Mouse (Mus musculus): ENCODE measurements around the gene Med16. TPM values are rescaled to one million over a fixed set of nuclear protein-coding genes. Genes with fewer than 3 reads are reported as not detected.

The Med16 gene
- total RNA-seq (2023): 10 to 100 TPM; 73.7 to 75.0 TPM

DNA sequence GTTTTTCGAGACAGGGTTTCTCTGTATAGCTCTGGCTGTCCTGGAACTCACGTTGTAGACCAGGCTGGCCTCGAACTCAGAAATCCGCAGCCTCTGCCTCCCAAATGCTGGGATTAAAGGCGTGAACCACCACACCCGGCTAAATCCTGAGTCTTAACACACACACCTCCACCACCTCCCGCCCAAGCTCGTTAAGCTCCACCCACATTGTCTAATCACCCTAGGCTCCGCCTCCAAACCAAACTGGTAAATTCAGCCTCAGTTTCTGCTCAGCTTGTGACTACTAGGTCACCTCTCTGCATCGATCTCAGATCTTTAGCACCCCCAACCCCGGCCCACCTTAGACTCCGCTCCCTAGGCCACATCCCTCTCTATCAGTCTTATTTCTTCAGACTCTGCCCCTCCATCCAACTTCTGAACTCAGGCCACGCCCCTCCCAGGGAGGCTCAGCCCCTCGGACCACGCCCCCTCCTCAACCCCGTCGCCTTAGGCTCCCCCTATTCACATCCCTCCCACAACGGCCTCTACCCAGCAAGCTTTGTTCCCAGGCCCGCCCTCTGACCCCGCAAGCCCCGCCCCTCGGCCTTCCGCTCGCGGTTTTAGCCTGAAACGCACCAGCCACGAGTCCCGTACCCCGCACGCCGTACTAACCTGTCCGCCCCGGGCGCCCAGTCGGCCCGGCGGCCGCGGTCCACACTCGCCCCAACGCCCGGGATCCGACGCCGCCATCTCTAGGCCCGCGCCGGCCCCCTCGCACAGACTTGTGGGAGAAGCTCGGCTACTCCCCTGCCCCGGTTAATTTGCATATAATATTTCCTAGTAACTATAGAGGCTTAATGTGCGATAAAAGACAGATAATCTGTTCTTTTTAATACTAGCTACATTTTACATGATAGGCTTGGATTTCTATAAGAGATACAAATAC, at the start of gene Med16:
Gene Med16 (minus strand): TSS at position 757 of the 925 bp plus-strand sequence.

DNA sequence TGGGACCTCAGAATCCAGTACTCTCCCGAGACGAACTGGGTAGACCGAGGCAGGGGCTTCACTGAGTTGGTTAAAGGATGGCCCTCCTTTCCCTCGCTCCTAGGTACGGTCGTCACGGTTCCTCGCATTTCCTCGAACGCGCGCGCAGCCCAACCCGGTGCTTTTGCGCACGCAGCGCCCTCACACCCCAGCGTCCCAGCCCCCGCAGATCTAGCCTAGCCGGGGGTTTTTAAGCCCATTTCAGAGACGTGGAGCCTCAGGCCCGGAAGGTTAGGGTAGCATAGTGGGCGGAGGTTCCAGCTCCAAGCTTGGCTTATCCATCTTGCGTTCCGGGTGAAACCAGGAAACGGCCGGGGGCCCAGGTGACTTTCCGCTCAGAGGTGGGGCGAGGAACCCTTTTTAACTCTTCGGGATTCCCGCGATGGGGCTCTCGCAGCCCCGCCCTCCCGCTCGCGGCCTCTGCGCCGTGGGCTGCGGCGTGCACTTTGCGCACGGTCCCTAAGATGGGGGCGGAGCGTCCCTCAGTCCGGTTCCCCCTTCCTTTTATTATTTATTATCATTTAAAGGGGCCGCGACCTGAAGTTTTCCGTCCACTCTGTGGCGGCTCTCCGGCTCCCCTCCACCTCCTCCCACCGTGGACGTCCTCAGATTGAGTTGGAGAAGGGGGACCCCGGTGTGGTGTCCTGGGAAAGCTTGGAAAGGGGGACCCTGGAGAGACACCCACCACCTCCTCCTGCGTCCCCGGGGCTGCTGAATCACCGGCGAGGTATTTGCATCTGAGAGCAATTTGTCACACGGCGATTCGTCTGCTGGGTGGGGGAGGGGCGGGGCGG, 18.0 kb upstream of the Med16 start, which contains the start of gene Arid3a:
Gene Arid3a (plus strand): TSS at position 553 of the 833 bp plus-strand sequence.

GRCm38 (mm10) chr10:79920958-79921535, 12.3 kb upstream of the Med16 start, which contains the start of gene R3hdm4:
Gene R3hdm4, minus strand, starts transcription at chr10:79921208.

GRCm38 (mm10) chr10:79916808-79917531, 8.2 kb upstream of the Med16 start, which contains the start of gene Kiss1r:
Gene Kiss1r, plus strand, starts transcription at chr10:79916971.

GRCm38 (mm10) chr10:79910556-79910955, 1.8 kb upstream of the Med16 start, which contains the start of gene Gm26602:
Gene Gm26602, plus strand, starts transcription at chr10:79910856.

GRCm38 (mm10) chr10:79890670-79891069, 18.1 kb downstream of the Med16 start, which contains the start of gene Cfd:
Gene Cfd, plus strand, starts transcription at chr10:79890853.

DNA sequence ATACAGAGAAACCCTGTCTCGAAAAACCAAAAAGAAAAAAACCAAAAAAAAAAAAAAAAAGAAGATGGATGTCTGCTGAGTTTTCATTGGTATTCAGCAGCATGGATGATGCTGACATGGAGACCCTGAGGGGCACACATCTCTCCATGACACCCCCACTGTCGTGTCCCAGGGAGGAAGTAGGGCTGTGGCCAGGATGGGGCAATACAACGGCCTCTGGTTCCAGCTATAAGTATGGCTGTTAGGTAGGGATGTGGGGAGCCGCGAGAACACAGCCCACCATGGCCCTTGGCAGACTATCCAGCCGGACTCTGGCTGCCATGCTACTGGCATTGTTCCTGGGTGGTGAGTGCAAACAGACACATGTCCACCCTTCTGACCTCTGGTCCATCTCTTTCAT, 22.7 kb downstream of the Med16 start, which contains the start of gene Elane:
Gene Elane (plus strand): TSS at position 194 of the 400 bp plus-strand sequence.

GRCm38 (mm10) chr10:79874290-79874862, 34.3 kb downstream of the Med16 start, which contains the start of the genes Prtn3 and Plppr3:
Gene Prtn3, plus strand, starts transcription at chr10:79874476.
Gene Plppr3, minus strand, starts transcription at chr10:79874634.

DNA sequence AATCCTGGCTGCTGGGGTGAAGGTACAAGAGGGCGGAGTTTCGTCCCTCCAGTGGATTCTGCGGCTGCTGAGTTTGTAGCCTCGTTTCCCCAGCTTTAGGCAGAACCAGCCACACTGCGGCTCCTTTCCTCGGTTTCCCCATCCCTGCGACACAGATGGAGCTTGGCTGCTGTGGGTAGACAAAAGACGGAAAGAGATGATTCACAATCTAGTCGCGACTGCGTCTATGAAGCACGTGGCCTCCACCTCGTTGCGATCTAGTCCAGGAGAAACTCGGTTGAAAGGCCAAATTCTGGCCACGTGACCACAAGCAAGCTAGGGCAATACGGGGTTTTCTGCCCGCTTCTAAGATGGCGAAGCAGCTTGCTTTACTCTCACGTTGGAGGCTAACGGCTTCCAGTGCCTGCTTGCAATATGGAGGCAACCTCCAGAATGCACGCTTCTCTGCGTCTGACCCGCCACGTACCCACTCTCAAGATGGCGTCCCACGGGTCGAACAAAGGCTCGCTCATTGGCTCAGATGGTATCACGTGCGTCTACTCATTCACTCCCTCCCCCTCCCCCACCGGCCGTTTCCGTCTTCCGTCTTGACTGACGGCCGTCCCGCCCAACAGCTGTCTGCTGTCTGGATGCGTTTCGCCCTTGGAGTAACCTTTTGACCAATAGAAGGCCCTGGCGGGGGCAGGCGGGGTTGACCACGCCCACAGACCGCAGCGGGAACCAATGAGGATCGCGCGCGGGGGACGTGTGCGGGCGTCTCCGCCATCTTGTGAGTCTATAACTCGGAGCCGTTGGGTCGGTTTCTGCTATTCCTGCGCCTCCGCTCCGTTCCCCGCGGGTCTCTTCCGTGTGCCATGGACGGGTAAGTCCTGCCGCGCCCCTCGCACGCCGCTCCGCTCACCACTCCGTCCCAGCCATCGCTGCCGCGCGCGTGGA, 54.6 kb downstream of the Med16 start, which contains the start of gene Ptbp1:
Gene Ptbp1 (plus strand): TSS at position 568 of the 936 bp plus-strand sequence.

Other genes with a start within 250 kb of the Med16 start
- gene Madcam1, start 244.4 kb downstream of the Med16 start, total RNA-seq (2023): not detected
- gene Tpgs1, start 239.6 kb downstream of the Med16 start, total RNA-seq (2023): 10 to 100 TPM; 18.5 to 20.8 TPM
- 10 to 100 TPM; 63.2 to 75.0 TPM for gene Cdc34, start 226.7 kb downstream of the Med16 start, total RNA-seq (2023)
- 1 to 10 TPM; 1.6 to 1.9 TPM for gene Gzmm, start 219.9 kb downstream of the Med16 start, total RNA-seq (2023)
- 100 to 1,000 TPM; 103 to 111 TPM for gene Bsg, start 204.4 kb downstream of the Med16 start, total RNA-seq (2023)
- under 1 TPM; 0.18 to 0.35 TPM for gene Hcn2, start 192.3 kb downstream of the Med16 start, total RNA-seq (2023)
- gene Polrmt, start 162.3 kb downstream of the Med16 start, total RNA-seq (2023): 10 to 100 TPM; 64.8 to 74.2 TPM
- gene Fgf22, start 153.8 kb downstream of the Med16 start, total RNA-seq (2023): not detected
- gene Rnf126, start 142.0 kb downstream of the Med16 start, total RNA-seq (2023): 10 to 100 TPM; 56.5 to 58.6 TPM
- 1 to 10 TPM; 1.8 to 2.0 TPM for gene Fstl3, start 131.7 kb downstream of the Med16 start, total RNA-seq (2023)
- gene Prss57, start 118.0 kb downstream of the Med16 start, total RNA-seq (2023): not detected
- 1 to 10 TPM; 4.9 to 5.1 TPM for gene Palm, start 115.4 kb downstream of the Med16 start, total RNA-seq (2023)
- gene Misp, start 87.9 kb downstream of the Med16 start, total RNA-seq (2023): under 1 TPM in 1 of 2 experiments, not detected in 1; 0.23 TPM
- 100 to 1,000 TPM; 437 to 440 TPM for gene Ptbp1, start 54.5 kb downstream of the Med16 start, total RNA-seq (2023)
- not detected for gene Prtn3, start 34.4 kb downstream of the Med16 start, total RNA-seq (2023)
- under 1 TPM; 0.47 to 0.70 TPM for gene Plppr3, start 34.3 kb downstream of the Med16 start, total RNA-seq (2023)
- not detected for gene Elane, start 22.7 kb downstream of the Med16 start, total RNA-seq (2023)
- gene Cfd, start 18.1 kb downstream of the Med16 start, total RNA-seq (2023): not detected
- not detected for gene Gm26602, start 1.9 kb upstream of the Med16 start, total RNA-seq (2023)
- gene Kiss1r, start 8.0 kb upstream of the Med16 start, total RNA-seq (2023): under 1 TPM; 0.50 to 0.93 TPM
- gene R3hdm4, start 12.3 kb upstream of the Med16 start, total RNA-seq (2023): 10 to 100 TPM; 94.6 to 97.9 TPM
- 10 to 100 TPM; 40.0 to 49.7 TPM for gene Arid3a, start 18.1 kb upstream of the Med16 start, total RNA-seq (2023)
- gene Wdr18, start 51.2 kb upstream of the Med16 start, total RNA-seq (2023): 10 to 100 TPM; 44.5 to 55.3 TPM
- under 1 TPM in 1 of 2 experiments, not detected in 1; 0.24 TPM for gene Grin3b, start 61.8 kb upstream of the Med16 start, total RNA-seq (2023)
- gene Tmem259, start 75.4 kb upstream of the Med16 start, total RNA-seq (2023): 100 to 1,000 TPM; 156 to 169 TPM
- 100 to 1,000 TPM; 339 to 353 TPM for gene Cnn2, start 79.7 kb upstream of the Med16 start, total RNA-seq (2023)
- 10 to 100 TPM; 57.1 to 61.6 TPM for gene Abca7, start 87.6 kb upstream of the Med16 start, total RNA-seq (2023)
- 100 to 1,000 TPM; 538 to 550 TPM for gene Arhgap45, start 107.7 kb upstream of the Med16 start, total RNA-seq (2023)
- 100 to 1,000 TPM in 1 of 2 experiments, 10 to 100 TPM in 1; 91.9 to 101 TPM for gene Polr2e, start 130.9 kb upstream of the Med16 start, total RNA-seq (2023)
- gene Gpx4, start 138.2 kb upstream of the Med16 start, total RNA-seq (2023): 100 to 1,000 TPM; 124 to 133 TPM
- gene Sbno2, start 196.6 kb upstream of the Med16 start, total RNA-seq (2023): 100 to 1,000 TPM; 118 to 128 TPM
- gene Stk11, start 206.9 kb upstream of the Med16 start, total RNA-seq (2023): 100 to 1,000 TPM; 178 to 181 TPM
- 100 to 1,000 TPM; 171 to 178 TPM for gene Atp5d, start 229.7 kb upstream of the Med16 start, total RNA-seq (2023)
- 1 to 10 TPM; 4.6 to 4.9 TPM for gene Cbarp, start 231.9 kb upstream of the Med16 start, total RNA-seq (2023)
- gene Midn, start 239.3 kb upstream of the Med16 start, total RNA-seq (2023): 100 to 1,000 TPM; 153 to 162 TPM